Mouse (Mus musculus) stomach, embryonic 14.5 days (tissue): Measurements from ENCODE around the gene Ethe1. TPM values are rescaled to one million over a fixed set of nuclear protein-coding genes. Genes with fewer than 3 reads are reported as not detected.

Experiments used
- ATAC-seq: fragments of 200-750 bp; cut with Nextera tagmentation; 2 replicates; pipeline ENCODE4 v1.8.0; 2017; ENCODE audit warnings: low read depth, moderate TSS enrichment; ENCODE audit not compliant: insufficient number of reproducible peaks, insufficient read depth, low FRiP score
- H3K27ac ChIP-seq: fragments of 300-500 bp; sonication (generic); 2 replicates; pipeline ENCODE4 v1.5.1; 2014; ENCODE audit warnings: mild to moderate bottlenecking, low read length, moderate library complexity, mixed read lengths
- H3K27me3 ChIP-seq: fragments of 300-500 bp; sonication (generic); 2 replicates; pipeline ENCODE4 v1.6.1; 2014; ENCODE audit warnings: low read length, control low read depth, mixed read lengths; ENCODE audit not compliant: control insufficient read depth, insufficient read depth
- H3K36me3 ChIP-seq: fragments of 300-500 bp; sonication (generic); 2 replicates; pipeline ENCODE4 v1.6.1; 2014; ENCODE audit warnings: mild to moderate bottlenecking, control low read depth, low read length, moderate library complexity, mixed read lengths; ENCODE audit not compliant: control insufficient read depth, insufficient read depth
- H3K4me1 ChIP-seq: fragments of 300-500 bp; sonication (generic); 2 replicates; pipeline ENCODE4 v1.6.1; 2014; ENCODE audit warnings: low read length, control low read depth, mixed read lengths; ENCODE audit not compliant: control insufficient read depth, insufficient read depth
- H3K4me2 ChIP-seq: fragments of 300-500 bp; sonication (generic); replicated peaks from 2 replicates; pipeline ENCODE4 v1.6.1; 2014; ENCODE audit warnings: low read depth, low read length, control low read depth
- H3K4me3 ChIP-seq: fragments of 300-500 bp; sonication (generic); 2 replicates; pipeline ENCODE4 v1.5.1; 2014; ENCODE audit warnings: low read depth, low read length, control low read depth
- H3K9ac ChIP-seq: fragments of 300-500 bp; sonication (generic); replicated peaks from 2 replicates; pipeline ENCODE4 v1.6.1; 2014; ENCODE audit warnings: low read depth, mild to moderate bottlenecking, control low read depth, low read length, moderate library complexity, mixed read lengths
- H3K9me3 ChIP-seq: fragments of 300-500 bp; sonication (generic); 2 replicates; pipeline ENCODE4 v1.6.1; 2016; ENCODE audit warnings: low read depth, low read length, control low read depth; ENCODE audit not compliant: control insufficient read depth
- WGBS: fragments of 180-500 bp; shearing (Covaris S2); extraction: QIAGEN DNeasy Blood & Tissue Kit; methylation state at CpG from one replicate; pipeline ENCODE4 v1.1.7; 2014; 5-methylcytosine and 5-hydroxymethylcytosine counted together
- polyA plus RNA-seq: library from polyadenylated mRNA; unstranded; fragments of >200 nt; fragmentation: Nextera tagmentation; extraction: Ambion mirVana; gene quantifications from 2 replicates; pipeline ENCODE4 v1.2.1, GENCODE M21; 2014

The Ethe1 gene
- polyA plus RNA-seq, 1 experiment from 2014 or later = 40.1 TPM

DNA sequence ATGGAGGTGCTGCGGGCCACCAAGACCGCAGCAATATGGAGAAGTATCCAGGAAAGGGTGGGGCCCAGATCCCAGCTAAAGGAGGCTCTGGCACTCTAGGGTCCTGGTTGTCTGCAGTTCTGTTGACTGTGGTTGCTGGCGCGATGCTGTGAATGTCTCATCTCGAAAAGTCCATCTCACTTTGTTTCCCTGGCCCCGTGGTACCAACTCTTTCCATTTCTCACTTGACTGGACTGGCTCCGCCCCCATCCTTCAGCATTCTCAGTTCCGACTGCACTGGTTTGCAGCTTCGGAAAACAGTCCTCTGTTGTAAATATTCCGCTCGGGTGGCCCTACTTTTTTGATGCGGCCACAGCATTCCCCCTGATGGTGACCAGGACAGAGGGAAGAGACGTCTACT is 53.1 kb downstream of the Ethe1 start:
- peaks cover 27% of the 10 kb centered on the region for H3K27me3 ChIP-seq
- H3K4me1 ChIP-seq = peaks cover 10% of the 10 kb centered on the region; the same call in 1 of the 2 replicates
- H3K36me3 ChIP-seq = no peaks in the 10 kb centered on the region
- no peak overlapping the region for H3K27ac ChIP-seq
- ATAC-seq = no peak
- no peak overlapping the region for H3K4me2 ChIP-seq
- H3K9ac ChIP-seq = no peak overlapping the region
- H3K4me3 ChIP-seq = no peak overlapping the region
- H3K9me3 ChIP-seq = no peaks in the 10 kb centered on the region
- 64% methylated on average over 13 of the region's 13 CpGs for WGBS

DNA sequence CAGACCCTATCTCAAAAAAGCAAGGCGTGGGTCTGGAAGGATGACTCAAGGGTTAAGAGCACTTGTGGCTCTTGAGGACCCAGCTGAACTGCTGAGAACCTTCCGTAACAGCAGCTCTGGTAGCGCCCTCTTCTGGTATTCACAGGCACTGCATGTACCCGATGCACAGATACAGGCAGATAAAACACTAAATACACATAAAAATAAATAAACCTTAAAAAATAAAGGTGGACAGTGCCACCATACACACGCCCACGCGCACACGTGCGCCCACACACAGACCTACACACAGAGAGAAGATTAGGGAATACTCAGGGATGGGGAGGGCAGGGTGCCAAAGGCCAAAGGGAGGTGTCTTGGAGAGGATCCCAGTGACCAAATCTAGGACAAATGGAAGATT is 55.1 kb downstream of the Ethe1 start:
- 16% methylated on average over 9 of the region's 9 CpGs for WGBS
- H3K9ac ChIP-seq = no peak overlapping the region
- H3K27me3 ChIP-seq = peaks cover 13% of the 10 kb centered on the region
- no peaks in the 10 kb centered on the region for H3K36me3 ChIP-seq
- no peak overlapping the region for H3K27ac ChIP-seq
- H3K4me1 ChIP-seq = peaks cover 7% of the 10 kb centered on the region; the same call in 1 of the 2 replicates
- no peaks in the 10 kb centered on the region for H3K9me3 ChIP-seq
- no peak for ATAC-seq
- no peak overlapping the region for H3K4me3 ChIP-seq
- no peak overlapping the region for H3K4me2 ChIP-seq

GRCm38 (mm10) chr7:24644492-24644891 is 57.1 kb downstream of the Ethe1 start:
- Histone ChIP-seq H3K4me3 (no peak overlapping the region), H3K4me1 (no peaks in the 10 kb centered on the region), H3K27me3 (no peaks in the 10 kb centered on the region), H3K36me3 (no peaks in the 10 kb centered on the region), H3K9me3 (no peaks in the 10 kb centered on the region), H3K9ac (no peak overlapping the region), H3K4me2 (no peak overlapping the region), H3K27ac (no peak overlapping the region)
- no peak for ATAC-seq
- 82% methylated on average over 6 of the region's 6 CpGs for WGBS

GRCm38 (mm10) chr7:24644996-24645395 is 57.7 kb downstream of the Ethe1 start:
- no peak for ATAC-seq
- Histone ChIP-seq H3K9me3 (no peaks in the 10 kb centered on the region), H3K4me2 (no peak overlapping the region)

DNA sequence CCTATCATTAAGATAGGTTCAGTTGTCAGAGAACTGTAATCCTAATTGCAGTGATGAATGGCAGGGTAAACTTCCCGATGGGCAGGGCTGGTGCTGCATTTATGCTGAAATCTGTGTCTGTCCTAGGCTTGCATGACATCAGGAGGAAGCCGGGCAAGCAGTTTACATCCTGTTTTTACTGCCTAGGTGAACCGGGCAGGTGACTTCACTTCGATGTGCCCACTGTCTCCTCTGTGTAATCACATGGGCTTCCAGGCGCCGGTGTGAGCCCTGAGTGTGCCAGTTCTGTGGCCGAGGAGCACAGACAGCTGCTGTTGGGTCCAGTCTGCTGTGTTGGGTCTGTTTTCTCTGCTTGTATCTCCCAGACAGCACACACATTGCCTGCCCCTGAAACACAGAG is 59.1 kb downstream of the Ethe1 start:
- ATAC-seq = no peak
- 70% methylated on average over 7 of the region's 7 CpGs for WGBS
- Histone ChIP-seq H3K36me3 (no peaks in the 10 kb centered on the region), H3K27me3 (no peaks in the 10 kb centered on the region), H3K4me1 (no peaks in the 10 kb centered on the region), H3K9me3 (no peaks in the 10 kb centered on the region), H3K4me3 (no peak overlapping the region), H3K27ac (no peak overlapping the region), H3K4me2 (no peak overlapping the region), H3K9ac (no peak overlapping the region)

More at GRCm38 (mm10) chr7:24644996-24645395, 57.7 kb downstream of the Ethe1 start:
- no peaks in the 10 kb centered on the region for H3K36me3 ChIP-seq
- no peak overlapping the region for H3K4me3 ChIP-seq
- no peaks in the 10 kb centered on the region for H3K4me1 ChIP-seq
- 69% methylated on average over 7 of the region's 7 CpGs for WGBS
- no peaks in the 10 kb centered on the region for H3K27me3 ChIP-seq
- H3K9ac ChIP-seq = no peak overlapping the region
- H3K27ac ChIP-seq = no peak overlapping the region

DNA sequence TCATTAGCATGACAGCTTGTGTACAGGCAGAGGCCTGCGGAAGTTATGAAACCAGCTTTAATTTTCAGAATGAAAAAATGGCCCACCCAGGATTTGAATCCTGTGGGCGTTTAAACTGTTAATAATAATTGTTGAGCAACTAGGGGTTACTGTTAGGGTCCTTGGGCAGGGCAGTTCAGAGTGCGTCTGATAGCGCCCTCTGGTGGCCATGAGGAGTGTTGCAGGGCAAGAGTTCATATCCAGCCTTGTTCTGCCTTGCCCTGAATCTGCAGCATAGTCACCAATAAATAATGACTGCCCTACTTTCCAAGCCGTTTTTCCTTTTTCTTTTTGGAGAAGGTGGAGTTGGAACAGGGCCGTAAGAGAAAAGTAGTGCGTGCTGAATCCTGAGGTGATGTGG is 66.3 kb downstream of the Ethe1 start:
- Histone ChIP-seq H3K4me3 (no peak overlapping the region), H3K9ac (no peak overlapping the region), H3K36me3 (no peaks in the 10 kb centered on the region), H3K4me2 (no peak overlapping the region), H3K27me3 (no peaks in the 10 kb centered on the region), H3K4me1 (no peaks in the 10 kb centered on the region), H3K27ac (no peak overlapping the region), H3K9me3 (no peaks in the 10 kb centered on the region)
- 23% methylated on average over 7 of the region's 7 CpGs for WGBS
- no peak for ATAC-seq

Other genes with a start within 250 kb of the Ethe1 start
- not detected in 2 replicates for gene Lypd5, start 238.3 kb upstream of the Ethe1 start, polyA plus RNA-seq
- 2.4 and 3.0 TPM in 2 replicates for gene Kcnn4, start 217.3 kb upstream of the Ethe1 start, polyA plus RNA-seq
- gene Smg9, start 187.9 kb upstream of the Ethe1 start, polyA plus RNA-seq = 23.2 and 26.6 TPM in 2 replicates
- not detected in 2 replicates for gene Irgc1, start 135.2 kb upstream of the Ethe1 start, polyA plus RNA-seq
- gene Plaur, start 125.1 kb upstream of the Ethe1 start, polyA plus RNA-seq = 12.6 and 14.7 TPM in 2 replicates
- 1.4 and 1.5 TPM in 2 replicates for gene Cadm4, start 105.5 kb upstream of the Ethe1 start, polyA plus RNA-seq
- 28.5 and 30.9 TPM in 2 replicates for gene Zfp428, start 80.5 kb upstream of the Ethe1 start, polyA plus RNA-seq
- gene AC161166.1, start 75.1 kb upstream of the Ethe1 start, polyA plus RNA-seq = 0.21 and 0.29 TPM in 2 replicates
- gene Irgq, start 56.9 kb upstream of the Ethe1 start, polyA plus RNA-seq = 8.9 and 9.0 TPM in 2 replicates
- gene Pinlyp, start 41.4 kb upstream of the Ethe1 start, polyA plus RNA-seq = 0.73 and 1.3 TPM in 2 replicates
- gene Xrcc1, start 41.3 kb upstream of the Ethe1 start, polyA plus RNA-seq = 93.0 and 110 TPM in 2 replicates
- 3.5 and 4.0 TPM in 2 replicates for gene Zfp575, start 98 bp downstream of the Ethe1 start, polyA plus RNA-seq
- gene Phldb3, start 23.2 kb downstream of the Ethe1 start, polyA plus RNA-seq = 0.64 and 1.1 TPM in 2 replicates
- gene Lypd3, start 49.0 kb downstream of the Ethe1 start, polyA plus RNA-seq = 9.8 and 13.7 TPM in 2 replicates
- gene Tex101, start 89.1 kb downstream of the Ethe1 start, polyA plus RNA-seq = not detected in 2 replicates
- gene BC049730, start 121.7 kb downstream of the Ethe1 start, polyA plus RNA-seq = not detected in 2 replicates
- not detected in 2 replicates for gene Gm4763, start 139.4 kb downstream of the Ethe1 start, polyA plus RNA-seq
- gene Cd177, start 172.8 kb downstream of the Ethe1 start, polyA plus RNA-seq = 0.67 and 1.3 TPM in 2 replicates
- not detected in 2 replicates for gene Ceacam10, start 189.7 kb downstream of the Ethe1 start, polyA plus RNA-seq